ENCODE assay signal across 22 mouse cellular contexts in genomic region chr12:8803421-8804076, GRCm38 (mm10). TPM values are rescaled to one million over a fixed set of nuclear protein-coding genes. Genes with fewer than 3 reads are reported as not detected.
DNase-seq lines count a peak whose midpoint lies in the region; ATAC-seq lines count a peak whose summit lies in the region.
"Had no signal": no experiment of that assay in that cellular context is flagged by ENCODE, and none has a peak within 500 bp of the region (broad histone marks: within the 10 kb centered on the region; RNA-seq: fewer than 3 reads in every experiment).

No protein-coding gene starts in this region.

- H3K27me3 ChIP-seq in kidney, embryonic 14.5 days (ENCODE audit: control insufficient read depth, insufficient read depth, low read length) = no peaks in the 10 kb centered on the region
- no peaks in the 10 kb centered on the region for H3K27me3 ChIP-seq in embryonic facial prominence, embryonic 12.5 days
- H3K27me3 ChIP-seq in limb, embryonic 13.5 days = no peaks in the 10 kb centered on the region
- H3K27me3 ChIP-seq: heart, embryonic 15.5 days; hindbrain, embryonic 15.5 days; Patski had no signal

- WGBS in kidney, embryonic 14.5 days = 20% methylated on average over 10 of the region's 10 CpGs
- WGBS in embryonic facial prominence, embryonic 12.5 days = 19% methylated on average over 10 of the region's 10 CpGs
- WGBS in limb, embryonic 13.5 days = 10% methylated on average over 10 of the region's 10 CpGs

- no peaks in the 10 kb centered on the region for H3K9me3 ChIP-seq in kidney, embryonic 14.5 days (ENCODE audit: control insufficient read depth, low read length)
- no peaks in the 10 kb centered on the region for H3K9me3 ChIP-seq in embryonic facial prominence, embryonic 12.5 days
- no peaks in the 10 kb centered on the region for H3K9me3 ChIP-seq in limb, embryonic 13.5 days
- H3K9me3 ChIP-seq: heart, embryonic 15.5 days; hindbrain, embryonic 15.5 days had no signal

- H3K4me2 ChIP-seq in kidney, embryonic 14.5 days (replicated peaks; ENCODE audit: low read depth, low read length) = no peak overlapping the region
- H3K4me2 ChIP-seq in embryonic facial prominence, embryonic 12.5 days (replicated peaks) = no peak overlapping the region
- peak overlapping the region; percentile 14; the same call in 1 of the 2 replicates for H3K4me2 ChIP-seq in limb, embryonic 13.5 days (replicated peaks)
- H3K4me2 ChIP-seq: heart, embryonic 15.5 days; hindbrain, embryonic 15.5 days had no signal

- H3K4me1 ChIP-seq in kidney, embryonic 14.5 days (ENCODE audit: control insufficient read depth, insufficient read depth, low read length) = peaks cover 18% of the 10 kb centered on the region
- peaks cover 23% of the 10 kb centered on the region for H3K4me1 ChIP-seq in embryonic facial prominence, embryonic 12.5 days
- H3K4me1 ChIP-seq in limb, embryonic 13.5 days = peaks cover 55% of the 10 kb centered on the region
- H3K4me1 ChIP-seq: hindbrain, embryonic 15.5 days had no signal

- no peak overlapping the region for H3K4me3 ChIP-seq in kidney, embryonic 14.5 days (ENCODE audit: low read length)
- H3K4me3 ChIP-seq in embryonic facial prominence, embryonic 12.5 days = no peak overlapping the region
- no peak overlapping the region for H3K4me3 ChIP-seq in limb, embryonic 13.5 days
- H3K4me3 ChIP-seq: heart, adult 2 months; heart, embryonic 15.5 days; hindbrain, embryonic 15.5 days; layer of hippocampus, adult 2 months had no signal

- no peak overlapping the region for H3K9ac ChIP-seq in kidney, embryonic 14.5 days (ENCODE audit: low read depth, low read length)
- H3K9ac ChIP-seq in embryonic facial prominence, embryonic 12.5 days = 0 out of 2 replicates have a peak overlapping the region, but pooled peaks have one; percentile 15
- no peak overlapping the region for H3K9ac ChIP-seq in limb, embryonic 13.5 days
- H3K9ac ChIP-seq: heart, embryonic 15.5 days; hindbrain, embryonic 15.5 days had no signal

- ATAC-seq in kidney, embryonic 14.5 days (ENCODE audit: low FRiP score, low TSS enrichment) = peak; percentile 82
- 0 out of 2 replicates have a peak, but pooled peaks have one; percentile 30 for ATAC-seq in embryonic facial prominence, embryonic 12.5 days (ENCODE audit: insufficient number of reproducible peaks, insufficient read depth, low FRiP score, low TSS enrichment)
- ATAC-seq in limb, embryonic 13.5 days (ENCODE audit: low FRiP score, low read depth) = peak; percentile 72
- ATAC-seq: Patski had no signal

- H3K36me3 ChIP-seq in kidney, embryonic 14.5 days (ENCODE audit: control insufficient read depth, insufficient read depth, low read length) = no peaks in the 10 kb centered on the region
- H3K36me3 ChIP-seq in embryonic facial prominence, embryonic 12.5 days = no peaks in the 10 kb centered on the region
- H3K36me3 ChIP-seq in limb, embryonic 13.5 days = no peaks in the 10 kb centered on the region
- H3K36me3 ChIP-seq: heart, embryonic 15.5 days; hindbrain, embryonic 15.5 days had no signal

- no peak overlapping the region for H3K27ac ChIP-seq in kidney, embryonic 14.5 days (ENCODE audit: low read depth, low read length)
- H3K27ac ChIP-seq in embryonic facial prominence, embryonic 12.5 days = peak overlapping the region; percentile 50
- H3K27ac ChIP-seq in limb, embryonic 13.5 days = peak overlapping the region; percentile 63
- H3K27ac ChIP-seq: heart, adult 2 months; heart, embryonic 15.5 days; hindbrain, embryonic 15.5 days; layer of hippocampus, adult 2 months; macrophage had no signal

- no peak for DNase-seq in kidney, postnatal 25 days
- peak; percentile 64 for DNase-seq in embryo, embryonic 10.5 days (ENCODE audit: low spot score)
- no peak for DNase-seq in ovary, postnatal 36 days (ENCODE audit: low spot score)
- DNase-seq in lung, postnatal 10 days = no peak
- DNase-seq: adrenal gland, postnatal 25 days; B cell, adult 2 months; cerebellum, adult 18-20 months; gastrocnemius, postnatal 14 days; heart, adult 2 months; kidney, adult 18-20 months; lung, adult 18-20 months; midbrain, embryonic 14.5 days; spleen, adult 18-20 months; thymus, adult 18-20 months had no signal

RNA-seq across cellular contexts. Expression of gene Sdc1, which starts 32.4 kb away (rescaled TPM):
- 41.9 and 57.3 TPM in 2 replicates for polyA plus RNA-seq in kidney, embryonic 14.5 days (2014; fragmentation: Nextera tagmentation; extraction: Ambion mirVana)
- polyA plus RNA-seq in embryonic facial prominence, embryonic 12.5 days (2016; fragmentation: Nextera tagmentation; extraction: Ambion mirVana) = 173 and 184 TPM in 2 replicates
- 252 and 254 TPM in 2 replicates for polyA plus RNA-seq in limb, embryonic 13.5 days (2015; fragmentation: Nextera tagmentation; extraction: Ambion mirVana)

Comparison
In these comparisons a context has a peak if more than half of its experiments do, and no peak if none do; other contexts are left out.
1. ATAC-seq: peak in every context shown above with its lines; median percentile 82 in kidney, embryonic 14.5 days; 72 in limb, embryonic 13.5 days; 30 in embryonic facial prominence, embryonic 12.5 days.